Mouse (Mus musculus) intestine, embryonic 16.5 days (tissue): ENCODE data around the gene Frs2. TPM values are rescaled to one million over a fixed set of nuclear protein-coding genes. Genes with fewer than 3 reads are reported as not detected.

ENCODE experiments used
- ATAC-seq: fragments of 200-750 bp; cut with Nextera tagmentation; 2 replicates; pipeline ENCODE4 v1.8.0; 2017; ENCODE audit warnings: moderate TSS enrichment, moderate library complexity
- H3K27ac ChIP-seq: fragments of 300-500 bp; sonication (generic); 2 replicates; pipeline ENCODE4 v1.5.1; 2014; ENCODE audit warnings: mild to moderate bottlenecking, low read length
- H3K27me3 ChIP-seq: fragments of 300-500 bp; sonication (generic); replicated peaks from 2 replicates; pipeline ENCODE4 v1.6.1; 2014; ENCODE audit warnings: low read length, control low read depth, mixed read lengths; ENCODE audit not compliant: control insufficient read depth, insufficient read depth
- H3K36me3 ChIP-seq: fragments of 300-500 bp; sonication (generic); 2 replicates; pipeline ENCODE4 v1.6.1; 2014; ENCODE audit warnings: low read length, control low read depth; ENCODE audit not compliant: control insufficient read depth, insufficient read depth
- H3K4me1 ChIP-seq: fragments of 300-500 bp; sonication (generic); 2 replicates; pipeline ENCODE4 v1.6.1; 2014; ENCODE audit warnings: low read length, control low read depth, mixed read lengths; ENCODE audit not compliant: control insufficient read depth, insufficient read depth
- H3K4me2 ChIP-seq: fragments of 300-500 bp; sonication (generic); 2 replicates; pipeline ENCODE4 v1.6.1; 2014; ENCODE audit warnings: low read depth, low read length, control low read depth
- H3K4me3 ChIP-seq: fragments of 300-500 bp; sonication (generic); 2 replicates; pipeline ENCODE4 v1.5.1; 2014; ENCODE audit warnings: mild to moderate bottlenecking, low read length
- H3K9ac ChIP-seq: fragments of 300-500 bp; sonication (generic); 2 replicates; pipeline ENCODE4 v1.6.1; 2014; ENCODE audit warnings: low read depth, low read length
- H3K9me3 ChIP-seq: fragments of 300-500 bp; sonication (generic); 2 replicates; pipeline ENCODE4 v1.6.1; 2016; ENCODE audit warnings: low read length, control low read depth; ENCODE audit not compliant: control insufficient read depth
- WGBS: fragments of 180-500 bp; shearing (Covaris S2); extraction: QIAGEN DNeasy Blood & Tissue Kit; methylation state at CpG from one replicate; pipeline ENCODE4 v1.1.7; 2014; 5-methylcytosine and 5-hydroxymethylcytosine counted together
- polyA plus RNA-seq: library from polyadenylated mRNA; unstranded; fragments of >200 nt; fragmentation: Nextera tagmentation; extraction: Ambion mirVana; gene quantifications from 2 replicates; pipeline ENCODE4 v1.2.1, GENCODE M21; 2015

Gene Frs2
- polyA plus RNA-seq, 1 experiment from 2014 or later: 13.9 TPM

GRCm38 (mm10) chr10:117021020-117021754, 127.1 kb downstream of the Frs2 start:
- 0 out of 2 replicates have a peak, but pooled peaks cover 6% of the 10 kb centered on the region for H3K4me1 ChIP-seq
- no peak overlapping the region for H3K27ac ChIP-seq
- H3K9ac ChIP-seq: no peak overlapping the region
- no peak overlapping the region for H3K4me2 ChIP-seq
- no peaks in the 10 kb centered on the region for H3K27me3 ChIP-seq
- H3K4me3 ChIP-seq: no peak overlapping the region
- H3K36me3 ChIP-seq: no peaks in the 10 kb centered on the region
- H3K9me3 ChIP-seq: no peaks in the 10 kb centered on the region
- no peak for ATAC-seq
- 37% methylated on average over 21 of the region's 21 CpGs for WGBS

Other genes starting within 250 kb of the Frs2 start
- gene Rab3ip, start 197.8 kb downstream of the Frs2 start, polyA plus RNA-seq: 32.8 and 34.4 TPM in 2 replicates
- gene Gm10271, start 175.9 kb downstream of the Frs2 start, polyA plus RNA-seq: not detected in 2 replicates
- gene Best3, start 162.2 kb downstream of the Frs2 start, polyA plus RNA-seq: not detected in 2 replicates
- not detected in 2 replicates for gene Lrrc10, start 103.2 kb downstream of the Frs2 start, polyA plus RNA-seq
- 216 and 238 TPM in 2 replicates for gene Cct2, start 84.7 kb downstream of the Frs2 start, polyA plus RNA-seq
- 52.2 and 54.8 TPM in 2 replicates for gene Yeats4, start 76.0 kb upstream of the Frs2 start, polyA plus RNA-seq
- gene 9530003J23Rik, start 90.2 kb upstream of the Frs2 start, polyA plus RNA-seq: not detected in 2 replicates
- gene Lyz2, start 133.8 kb upstream of the Frs2 start, polyA plus RNA-seq: 80.2 and 93.1 TPM in 2 replicates
- 17.3 and 17.7 TPM in 2 replicates for gene Lyz1, start 144.3 kb upstream of the Frs2 start, polyA plus RNA-seq
- 105 and 110 TPM in 2 replicates for gene Cpsf6, start 231.5 kb upstream of the Frs2 start, polyA plus RNA-seq